Comparison of ENCODE assay signal across 27 mouse cellular contexts in genomic region chr14:9403688-9404087, GRCm38 (mm10).
"Had no signal": no experiment of that assay in that cellular context is flagged by ENCODE, and none has a peak within 500 bp of the region (broad histone marks: within the 10 kb centered on the region; RNA-seq: fewer than 3 reads in every experiment).

No protein-coding gene starts in this region.

- ATAC-seq: forebrain, embryonic 13.5 days; forebrain, embryonic 14.5 days; forebrain, embryonic 15.5 days; forebrain, embryonic 16.5 days; forebrain, postnatal 0 days had no signal

- DNase-seq: cerebellum, adult 8-10 months; cerebellum, adult 9-10 months; cerebellum, adult 9-11 months; cerebellum, postnatal 10 days; cerebellum, postnatal 14 days; cerebellum, postnatal 25 days; cerebellum, postnatal 36 days; embryo, embryonic 11 days; forebrain, postnatal 0 days; gastrocnemius, adult 2 months; gastrocnemius, postnatal 10 days; gastrocnemius, postnatal 14 days; gastrocnemius, postnatal 25 days; gastrocnemius, postnatal 36 days; heart, adult 18-20 months; heart, adult 2 months had no signal

- H3K4me2 ChIP-seq: embryonic facial prominence, embryonic 12.5 days; embryonic facial prominence, embryonic 13.5 days; embryonic facial prominence, embryonic 15.5 days; forebrain, embryonic 12.5 days; forebrain, embryonic 13.5 days; forebrain, embryonic 15.5 days had no signal

- H3K4me3 ChIP-seq: embryonic facial prominence, embryonic 10.5 days; embryonic facial prominence, embryonic 12.5 days; embryonic facial prominence, embryonic 13.5 days; embryonic facial prominence, embryonic 15.5 days; erythroblast, embryonic 14.5 days; forebrain, embryonic 10.5 days; forebrain, embryonic 12.5 days; forebrain, embryonic 13.5 days; forebrain, embryonic 15.5 days; gastrocnemius, adult 2 months; heart, adult 2 months had no signal

- H3K4me1 ChIP-seq: embryonic facial prominence, embryonic 10.5 days; embryonic facial prominence, embryonic 12.5 days; embryonic facial prominence, embryonic 13.5 days; embryonic facial prominence, embryonic 15.5 days; forebrain, embryonic 10.5 days; forebrain, embryonic 12.5 days; forebrain, embryonic 13.5 days; forebrain, embryonic 15.5 days had no signal

- H3K27me3 ChIP-seq: embryonic facial prominence, embryonic 12.5 days; embryonic facial prominence, embryonic 13.5 days; embryonic facial prominence, embryonic 15.5 days; forebrain, embryonic 12.5 days; forebrain, embryonic 15.5 days had no signal

- H3K27ac ChIP-seq: embryonic facial prominence, embryonic 10.5 days; embryonic facial prominence, embryonic 12.5 days; embryonic facial prominence, embryonic 13.5 days; embryonic facial prominence, embryonic 15.5 days; forebrain, embryonic 10.5 days; forebrain, embryonic 12.5 days; forebrain, embryonic 13.5 days; forebrain, embryonic 15.5 days; gastrocnemius, adult 2 months; heart, adult 2 months had no signal

- H3K9ac ChIP-seq: embryonic facial prominence, embryonic 12.5 days; embryonic facial prominence, embryonic 13.5 days; embryonic facial prominence, embryonic 15.5 days; forebrain, embryonic 12.5 days; forebrain, embryonic 13.5 days; forebrain, embryonic 15.5 days; forebrain, postnatal 0 days had no signal

- H3K36me3 ChIP-seq: embryonic facial prominence, embryonic 10.5 days; embryonic facial prominence, embryonic 12.5 days; embryonic facial prominence, embryonic 13.5 days; embryonic facial prominence, embryonic 15.5 days; forebrain, embryonic 10.5 days; forebrain, embryonic 12.5 days; forebrain, embryonic 15.5 days had no signal

- H3K9me3 ChIP-seq: embryonic facial prominence, embryonic 10.5 days; embryonic facial prominence, embryonic 12.5 days; embryonic facial prominence, embryonic 13.5 days; embryonic facial prominence, embryonic 15.5 days; forebrain, embryonic 10.5 days; forebrain, embryonic 12.5 days; forebrain, embryonic 13.5 days; forebrain, embryonic 15.5 days had no signal
